Mouse (Mus musculus) ES-E14 (cell line): Measurements from ENCODE around the gene Nkx2-5.

ENCODE experiments used
- CHD2 ChIP-seq: IDR thresholded peaks from 2 replicates; pipeline ENCODE4 v1.6.1; 2014; ENCODE audit warnings: mild to moderate bottlenecking, low read depth, low read length, inconsistent platforms
- HCFC1 ChIP-seq: IDR thresholded peaks from 2 replicates; pipeline ENCODE4 v1.6.1; 2012; ENCODE audit warnings: low read length, inconsistent platforms, borderline replicate concordance; ENCODE audit not compliant: insufficient read depth
- MAFK ChIP-seq: IDR thresholded peaks from 2 replicates; pipeline ENCODE4 v1.6.1; 2014; ENCODE audit warnings: mild to moderate bottlenecking, low read depth, low read length, inconsistent platforms; ENCODE audit not compliant: insufficient read depth
- ZC3H11A ChIP-seq: IDR thresholded peaks from 2 replicates; pipeline ENCODE4 v1.6.1; 2012; ENCODE audit warnings: low read depth, mild to moderate bottlenecking, inconsistent platforms, low read length, borderline replicate concordance
- ZNF384 ChIP-seq: IDR thresholded peaks from 2 replicates; pipeline ENCODE4 v1.6.1; 2012; ENCODE audit warnings: low read depth, low read length, inconsistent platforms

DNA sequence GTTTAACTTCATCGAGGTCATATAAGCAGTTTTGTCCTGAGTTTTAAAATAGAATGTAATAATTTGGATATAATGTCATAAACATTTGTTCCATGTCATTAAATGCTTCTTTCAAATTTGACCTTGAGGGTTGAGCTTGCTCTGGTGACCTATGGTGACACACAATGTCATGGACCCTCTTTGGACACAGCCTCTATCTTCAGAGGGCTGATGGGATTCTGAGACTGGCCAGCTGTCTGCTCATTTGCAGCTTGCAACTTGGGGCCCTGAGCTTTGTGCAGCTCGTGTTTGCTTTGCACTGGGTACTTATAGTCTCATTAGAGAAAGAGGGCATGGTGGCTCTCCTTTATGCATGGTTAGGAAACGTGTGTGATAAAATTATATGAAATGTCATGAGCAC, 28.1 kb upstream of the Nkx2-5 start:
- TF ChIP-seq ZC3H11A (no peak), MAFK (no peak), ZNF384 (no peak), HCFC1 (no peak), CHD2 (no peak)
